Mouse (Mus musculus): ENCODE results near the gene Ttll13.

- TF ChIP-seq CTCF (IDR thresholded peaks at IDR 0.05; ENCODE audit: low read depth) (no peak), EP300 (IDR thresholded peaks at IDR 0.05; ENCODE audit: low read depth) (no peak)
Observed at GRCm38 (mm10) chr7:80261372-80261990, 15.3 kb downstream of the Ttll13 start.

Data from liver, postnatal 0 days (tissue).